Mouse (Mus musculus) ES-E14 (cell line): ENCODE results near the gene Ano2.

Source experiments
- CHD2 ChIP-seq: IDR thresholded peaks from 2 replicates; pipeline ENCODE4 v1.6.1; 2014; ENCODE audit warnings: mild to moderate bottlenecking, low read depth, low read length, inconsistent platforms
- HCFC1 ChIP-seq: IDR thresholded peaks from 2 replicates; pipeline ENCODE4 v1.6.1; 2012; ENCODE audit warnings: low read length, inconsistent platforms, borderline replicate concordance; ENCODE audit not compliant: insufficient read depth
- ZC3H11A ChIP-seq: IDR thresholded peaks from 2 replicates; pipeline ENCODE4 v1.6.1; 2012; ENCODE audit warnings: low read depth, mild to moderate bottlenecking, inconsistent platforms, low read length, borderline replicate concordance
- ZNF384 ChIP-seq: IDR thresholded peaks from 2 replicates; pipeline ENCODE4 v1.6.1; 2012; ENCODE audit warnings: low read depth, low read length, inconsistent platforms

DNA sequence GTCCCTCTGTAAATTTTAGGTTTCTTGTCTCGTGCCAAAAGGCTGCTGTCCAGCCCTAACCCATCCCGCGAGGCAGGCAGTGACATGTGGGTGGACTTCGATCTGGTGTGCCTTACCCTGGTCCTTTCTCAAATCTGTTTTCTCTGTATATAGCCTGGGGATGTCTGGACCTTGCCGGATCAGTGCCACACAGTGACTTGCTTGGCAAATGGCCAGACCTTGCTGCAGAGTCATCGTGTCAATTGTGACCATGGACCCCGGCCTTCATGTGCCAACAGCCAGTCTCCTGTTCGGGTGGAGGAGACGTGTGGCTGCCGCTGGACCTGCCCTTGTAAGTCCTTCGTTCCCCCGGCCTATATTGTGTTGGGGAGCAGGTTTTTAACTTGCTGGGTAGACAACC lies 41.3 kb upstream of the Ano2 start:
- no peak for TF ChIP-seq HCFC1
- no peak for TF ChIP-seq ZNF384
- TF ChIP-seq ZC3H11A = no peak
- TF ChIP-seq CHD2 = no peak
